Mouse (Mus musculus): Measurements from ENCODE around the gene Phox2a.

- no peak for TF ChIP-seq CTCF (IDR thresholded peaks at IDR 0.05; ENCODE audit: low read depth)
- no peak for TF ChIP-seq EP300 (IDR thresholded peaks at IDR 0.05; ENCODE audit: low read depth)
These were observed 13.3 kb downstream of the Phox2a start for GRCm38 (mm10) chr7:101831437-101831836.

Data from liver, postnatal 0 days (tissue).